Mouse (Mus musculus) 416B (cell line): ENCODE data around the gene Pcyt2.
A peak's percentile ranks its signal among the peaks of the same experiment; 100 is the strongest.
"Not testable (repeated sequence)": the region's sequence is repeated elsewhere in the genome, so short reads cannot be mapped to it uniquely, and the experiment has no call there.

Source experiments
- DNase-seq: peaks from one replicate; pipeline ENCODE4 v3.0.0; 2011; ENCODE audit warnings: low read depth

Pcyt2 gene

GRCm38 (mm10) chr11:120615167-120615566 is 2.6 kb downstream of the Pcyt2 start:
- DNase-seq, result no peak

GRCm38 (mm10) chr11:120613976-120614375 is 3.8 kb downstream of the Pcyt2 start:
- DNase-seq, result no peak

- DNase-seq, result no peak
Observed at GRCm38 (mm10) chr11:120613481-120613972, 4.2 kb downstream of the Pcyt2 start.

- DNase-seq, result peak; percentile 72
Observed at GRCm38 (mm10) chr11:120612763-120613162, 5.0 kb downstream of the Pcyt2 start.

- DNase-seq, result no peak
Observed at GRCm38 (mm10) chr11:120610477-120611046, 7.2 kb downstream of the Pcyt2 start.

- no peak for DNase-seq
Observed at GRCm38 (mm10) chr11:120609250-120609649, 8.5 kb downstream of the Pcyt2 start.

GRCm38 (mm10) chr11:120608241-120609034 is 9.3 kb downstream of the Pcyt2 start, which contains the start of gene Npb:
Gene Npb (plus strand): TSS chr11:120608477.
- no peak for DNase-seq

GRCm38 (mm10) chr11:120606764-120607163 is 11.0 kb downstream of the Pcyt2 start:
- no peak for DNase-seq

GRCm38 (mm10) chr11:120605667-120606066 is 12.1 kb downstream of the Pcyt2 start:
- no peak for DNase-seq

GRCm38 (mm10) chr11:120603545-120603944 is 14.2 kb downstream of the Pcyt2 start:
- no peak for DNase-seq

GRCm38 (mm10) chr11:120600716-120601115 is 17.0 kb downstream of the Pcyt2 start:
- no peak for DNase-seq

GRCm38 (mm10) chr11:120598990-120599549 is 18.7 kb downstream of the Pcyt2 start:
- no peak for DNase-seq

GRCm38 (mm10) chr11:120598283-120598989 is 19.3 kb downstream of the Pcyt2 start, which contains the start of the genes Alyref and Anapc11:
Gene Alyref (minus strand): TSS chr11:120598365.
Gene Anapc11 (plus strand): TSS chr11:120598421.
- DNase-seq, result peak; percentile 96

GRCm38 (mm10) chr11:120597240-120598235 is 20.2 kb downstream of the Pcyt2 start:
- no peak for DNase-seq

GRCm38 (mm10) chr11:120588531-120588930 is 29.2 kb downstream of the Pcyt2 start:
- DNase-seq, result peak; percentile 83

- no peak for DNase-seq
Observed at GRCm38 (mm10) chr11:120583937-120584336, 33.8 kb downstream of the Pcyt2 start.

GRCm38 (mm10) chr11:120582982-120583293 is 34.8 kb downstream of the Pcyt2 start:
- not testable (repeated sequence) for DNase-seq

GRCm38 (mm10) chr11:120582268-120582981 is 35.3 kb downstream of the Pcyt2 start:
- peak; percentile 75 for DNase-seq

GRCm38 (mm10) chr11:120581490-120582267 is 36.1 kb downstream of the Pcyt2 start, which contains the start of gene Arhgdia:
Gene Arhgdia (minus strand): TSS chr11:120581624.
- peak; percentile 83 for DNase-seq
